Mouse (Mus musculus): ENCODE measurements around the gene Ms4a13. TPM values are rescaled to one million over a fixed set of nuclear protein-coding genes. Genes with fewer than 3 reads are reported as not detected.

The Ms4a13 gene
- polyA plus RNA-seq, 1 experiment from 2014 or later: not detected

Other genes with a start within 250 kb of the Ms4a13 start
- 25.6 and 29.4 TPM in 2 replicates for gene Ccdc86, start 247.5 kb downstream of the Ms4a13 start, polyA plus RNA-seq (2015; fragmentation: Nextera tagmentation; extraction: Ambion mirVana)
- gene Ms4a10, start 222.1 kb downstream of the Ms4a13 start, polyA plus RNA-seq (2015; fragmentation: Nextera tagmentation; extraction: Ambion mirVana): 111 and 159 TPM in 2 replicates
- 0.31 and 0.37 TPM in 2 replicates for gene Ms4a15, start 203.5 kb downstream of the Ms4a13 start, polyA plus RNA-seq (2015; fragmentation: Nextera tagmentation; extraction: Ambion mirVana)
- gene Ms4a18, start 178.7 kb downstream of the Ms4a13 start, polyA plus RNA-seq (2015; fragmentation: Nextera tagmentation; extraction: Ambion mirVana): 40.6 and 41.9 TPM in 2 replicates
- gene Ms4a8a, start 115.6 kb downstream of the Ms4a13 start, polyA plus RNA-seq (2015; fragmentation: Nextera tagmentation; extraction: Ambion mirVana): 37.6 and 39.5 TPM in 2 replicates
- gene 1700017D01Rik, start 65.9 kb downstream of the Ms4a13 start, polyA plus RNA-seq (2015; fragmentation: Nextera tagmentation; extraction: Ambion mirVana): not detected in 2 replicates
- not detected in 2 replicates for gene 1700025F22Rik, start 31.4 kb downstream of the Ms4a13 start, polyA plus RNA-seq (2015; fragmentation: Nextera tagmentation; extraction: Ambion mirVana)
- 0.37 and 0.38 TPM in 2 replicates for gene Ms4a12, start 35.7 kb upstream of the Ms4a13 start, polyA plus RNA-seq (2015; fragmentation: Nextera tagmentation; extraction: Ambion mirVana)
- 0.07 TPM in 1 of 2 replicates, not detected in the other for gene Ms4a1, start 69.5 kb upstream of the Ms4a13 start, polyA plus RNA-seq (2015; fragmentation: Nextera tagmentation; extraction: Ambion mirVana)
- not detected in 2 replicates for gene Ms4a5, start 87.1 kb upstream of the Ms4a13 start, polyA plus RNA-seq (2015; fragmentation: Nextera tagmentation; extraction: Ambion mirVana)
- 0.02 TPM in 1 of 2 replicates, not detected in the other for gene Ms4a14, start 117.7 kb upstream of the Ms4a13 start, polyA plus RNA-seq (2015; fragmentation: Nextera tagmentation; extraction: Ambion mirVana)
- gene Ms4a7, start 139.4 kb upstream of the Ms4a13 start, polyA plus RNA-seq (2015; fragmentation: Nextera tagmentation; extraction: Ambion mirVana): 3.9 and 4.0 TPM in 2 replicates
- gene Ms4a4a, start 178.8 kb upstream of the Ms4a13 start, polyA plus RNA-seq (2015; fragmentation: Nextera tagmentation; extraction: Ambion mirVana): 7.2 and 9.6 TPM in 2 replicates
- gene Ms4a4c, start 208.0 kb upstream of the Ms4a13 start, polyA plus RNA-seq (2015; fragmentation: Nextera tagmentation; extraction: Ambion mirVana): 1.5 and 1.6 TPM in 2 replicates
- 0.50 and 0.72 TPM in 2 replicates for gene Ms4a4b, start 246.8 kb upstream of the Ms4a13 start, polyA plus RNA-seq (2015; fragmentation: Nextera tagmentation; extraction: Ambion mirVana)